Mouse (Mus musculus): ENCODE results near the gene Tmem141. TPM values are rescaled to one million over a fixed set of nuclear protein-coding genes. Genes with fewer than 3 reads are reported as not detected.

Gene Tmem141
- polyA plus RNA-seq, 1 experiment from 2014 or later, result 10.5 TPM

- no peaks in the 10 kb centered on the region for H3K9me3 ChIP-seq (replicated peaks; ENCODE audit: control insufficient read depth, low read length)
- H3K4me3 ChIP-seq (ENCODE audit: low read depth, low read length), result no peak overlapping the region
- 80% methylated on average over 5 of the region's 5 CpGs for WGBS (ENCODE audit: insufficient replicate concordance)
- no peak for ATAC-seq (ENCODE audit: low read depth)
- H3K27me3 ChIP-seq (ENCODE audit: control insufficient read depth, insufficient read depth, low read depth, low read length), result no peaks in the 10 kb centered on the region
- no peak overlapping the region for H3K9ac ChIP-seq (ENCODE audit: low read depth, low read length)
- no peak overlapping the region for H3K4me2 ChIP-seq (ENCODE audit: low read depth, low read length)
- peaks cover 7% of the 10 kb centered on the region for H3K4me1 ChIP-seq (ENCODE audit: control insufficient read depth, low read depth, low read length)
- H3K36me3 ChIP-seq (ENCODE audit: control insufficient read depth, insufficient read depth), result peaks cover 40% of the 10 kb centered on the region
- H3K27ac ChIP-seq (ENCODE audit: low read length), result no peak overlapping the region
Measured at GRCm38 (mm10) chr2:25596765-25597510, 24.9 kb downstream of the Tmem141 start.

- Histone ChIP-seq H3K9ac (ENCODE audit: low read depth, low read length) (no peak overlapping the region), H3K9me3 (replicated peaks; ENCODE audit: control insufficient read depth, low read length) (no peaks in the 10 kb centered on the region), H3K4me3 (ENCODE audit: low read depth, low read length) (no peak overlapping the region), H3K36me3 (ENCODE audit: control insufficient read depth, insufficient read depth) (peaks cover 35% of the 10 kb centered on the region), H3K4me1 (ENCODE audit: control insufficient read depth, low read depth, low read length) (no peaks in the 10 kb centered on the region), H3K27me3 (ENCODE audit: control insufficient read depth, insufficient read depth, low read depth, low read length) (no peaks in the 10 kb centered on the region), H3K4me2 (ENCODE audit: low read depth, low read length) (no peak overlapping the region), H3K27ac (ENCODE audit: low read length) (no peak overlapping the region)
- no peak for ATAC-seq (ENCODE audit: low read depth)
- 62% methylated on average over 2 of the region's 2 CpGs for WGBS (ENCODE audit: insufficient replicate concordance)
Measured at GRCm38 (mm10) chr2:25591863-25592262, 29.9 kb downstream of the Tmem141 start.

- 75% methylated on average over 8 of the region's 8 CpGs for WGBS (ENCODE audit: insufficient replicate concordance)
- H3K4me1 ChIP-seq (ENCODE audit: control insufficient read depth, low read depth, low read length), result no peaks in the 10 kb centered on the region
- peak; percentile 38; the same call in 1 of the 2 replicates for ATAC-seq (ENCODE audit: low read depth)
- H3K27ac ChIP-seq (ENCODE audit: low read length), result no peak overlapping the region
- H3K9me3 ChIP-seq (replicated peaks; ENCODE audit: control insufficient read depth, low read length), result no peaks in the 10 kb centered on the region
- peaks cover 19% of the 10 kb centered on the region for H3K36me3 ChIP-seq (ENCODE audit: control insufficient read depth, insufficient read depth)
- no peaks in the 10 kb centered on the region for H3K27me3 ChIP-seq (ENCODE audit: control insufficient read depth, insufficient read depth, low read depth, low read length)
- no peak overlapping the region for H3K4me2 ChIP-seq (ENCODE audit: low read depth, low read length)
- no peak overlapping the region for H3K9ac ChIP-seq (ENCODE audit: low read depth, low read length)
- no peak overlapping the region for H3K4me3 ChIP-seq (ENCODE audit: low read depth, low read length)
Measured at GRCm38 (mm10) chr2:25588227-25588907, 33.4 kb downstream of the Tmem141 start.

- no peak overlapping the region for H3K9ac ChIP-seq (ENCODE audit: low read depth, low read length)
- no peaks in the 10 kb centered on the region for H3K27me3 ChIP-seq (ENCODE audit: control insufficient read depth, insufficient read depth, low read depth, low read length)
- peaks cover 12% of the 10 kb centered on the region for H3K36me3 ChIP-seq (ENCODE audit: control insufficient read depth, insufficient read depth)
- H3K4me2 ChIP-seq (ENCODE audit: low read depth, low read length), result no peak overlapping the region
- H3K9me3 ChIP-seq (replicated peaks; ENCODE audit: control insufficient read depth, low read length), result no peaks in the 10 kb centered on the region
- peaks cover 4% of the 10 kb centered on the region for H3K4me1 ChIP-seq (ENCODE audit: control insufficient read depth, low read depth, low read length)
- H3K27ac ChIP-seq (ENCODE audit: low read length), result no peak overlapping the region
- H3K4me3 ChIP-seq (ENCODE audit: low read depth, low read length), result no peak overlapping the region
- 76% methylated on average over 8 of the region's 8 CpGs for WGBS (ENCODE audit: insufficient replicate concordance)
- no peak for ATAC-seq (ENCODE audit: low read depth)
Measured at GRCm38 (mm10) chr2:25587290-25587689, 34.5 kb downstream of the Tmem141 start.

GRCm38 (mm10) chr2:25585601-25586000 lies 36.2 kb downstream of the Tmem141 start:
- no peak for ATAC-seq (ENCODE audit: low read depth)
- 73% methylated on average over 3 of the region's 3 CpGs for WGBS (ENCODE audit: insufficient replicate concordance)
- no peak overlapping the region for H3K4me2 ChIP-seq (ENCODE audit: low read depth, low read length)
- no peak overlapping the region for H3K27ac ChIP-seq (ENCODE audit: low read length)
- H3K36me3 ChIP-seq (ENCODE audit: control insufficient read depth, insufficient read depth), result peaks cover 6% of the 10 kb centered on the region
- no peaks in the 10 kb centered on the region for H3K9me3 ChIP-seq (replicated peaks; ENCODE audit: control insufficient read depth, low read length)
- no peak overlapping the region for H3K4me3 ChIP-seq (ENCODE audit: low read depth, low read length)
- peaks cover 19% of the 10 kb centered on the region for H3K4me1 ChIP-seq (ENCODE audit: control insufficient read depth, low read depth, low read length)
- H3K27me3 ChIP-seq (ENCODE audit: control insufficient read depth, insufficient read depth, low read depth, low read length), result peaks cover 8% of the 10 kb centered on the region
- H3K9ac ChIP-seq (ENCODE audit: low read depth, low read length), result no peak overlapping the region

GRCm38 (mm10) chr2:25584856-25585255 lies 36.9 kb downstream of the Tmem141 start:
- Histone ChIP-seq H3K9ac (ENCODE audit: low read depth, low read length) (no peak overlapping the region), H3K27ac (ENCODE audit: low read length) (no peak overlapping the region), H3K4me3 (ENCODE audit: low read depth, low read length) (no peak overlapping the region), H3K36me3 (ENCODE audit: control insufficient read depth, insufficient read depth) (peaks cover 2% of the 10 kb centered on the region; the same call in 1 of the 2 replicates), H3K4me2 (ENCODE audit: low read depth, low read length) (no peak overlapping the region), H3K4me1 (ENCODE audit: control insufficient read depth, low read depth, low read length) (peaks cover 23% of the 10 kb centered on the region), H3K9me3 (replicated peaks; ENCODE audit: control insufficient read depth, low read length) (no peaks in the 10 kb centered on the region), H3K27me3 (ENCODE audit: control insufficient read depth, insufficient read depth, low read depth, low read length) (peaks cover 16% of the 10 kb centered on the region)
- 75% methylated on average over 4 of the region's 4 CpGs for WGBS (ENCODE audit: insufficient replicate concordance)
- no peak for ATAC-seq (ENCODE audit: low read depth)

GRCm38 (mm10) chr2:25584152-25584551 lies 37.7 kb downstream of the Tmem141 start:
- Histone ChIP-seq H3K4me2 (ENCODE audit: low read depth, low read length) (no peak overlapping the region), H3K36me3 (ENCODE audit: control insufficient read depth, insufficient read depth) (peaks cover 2% of the 10 kb centered on the region; the same call in 1 of the 2 replicates), H3K27me3 (ENCODE audit: control insufficient read depth, insufficient read depth, low read depth, low read length) (peaks cover 23% of the 10 kb centered on the region), H3K9ac (ENCODE audit: low read depth, low read length) (no peak overlapping the region), H3K9me3 (replicated peaks; ENCODE audit: control insufficient read depth, low read length) (no peaks in the 10 kb centered on the region), H3K4me3 (ENCODE audit: low read depth, low read length) (no peak overlapping the region), H3K4me1 (ENCODE audit: control insufficient read depth, low read depth, low read length) (peaks cover 30% of the 10 kb centered on the region), H3K27ac (ENCODE audit: low read length) (no peak overlapping the region)
- no peak for ATAC-seq (ENCODE audit: low read depth)
- WGBS (ENCODE audit: insufficient replicate concordance), result 80% methylated on average over 3 of the region's 3 CpGs

GRCm38 (mm10) chr2:25583571-25583970 lies 38.2 kb downstream of the Tmem141 start:
- WGBS (ENCODE audit: insufficient replicate concordance), result 71% methylated on average over 4 of the region's 4 CpGs

GRCm38 (mm10) chr2:25583120-25583481 lies 38.7 kb downstream of the Tmem141 start:
- ATAC-seq (ENCODE audit: low read depth), result no peak
- Histone ChIP-seq H3K9me3 (replicated peaks; ENCODE audit: control insufficient read depth, low read length) (no peaks in the 10 kb centered on the region), H3K27me3 (ENCODE audit: control insufficient read depth, insufficient read depth, low read depth, low read length) (peaks cover 33% of the 10 kb centered on the region), H3K4me3 (ENCODE audit: low read depth, low read length) (no peak overlapping the region), H3K4me1 (ENCODE audit: control insufficient read depth, low read depth, low read length) (peaks cover 34% of the 10 kb centered on the region), H3K27ac (ENCODE audit: low read length) (no peak overlapping the region), H3K4me2 (ENCODE audit: low read depth, low read length) (no peak overlapping the region), H3K9ac (ENCODE audit: low read depth, low read length) (no peak overlapping the region), H3K36me3 (ENCODE audit: control insufficient read depth, insufficient read depth) (peaks cover 2% of the 10 kb centered on the region; the same call in 1 of the 2 replicates)
- 82% methylated on average over 6 of the region's 6 CpGs for WGBS (ENCODE audit: insufficient replicate concordance)

More at GRCm38 (mm10) chr2:25583571-25583970, 38.2 kb downstream of the Tmem141 start:
- Histone ChIP-seq H3K4me2 (ENCODE audit: low read depth, low read length) (no peak overlapping the region), H3K9me3 (replicated peaks; ENCODE audit: control insufficient read depth, low read length) (no peaks in the 10 kb centered on the region), H3K4me1 (ENCODE audit: control insufficient read depth, low read depth, low read length) (peaks cover 33% of the 10 kb centered on the region), H3K27ac (ENCODE audit: low read length) (no peak overlapping the region), H3K4me3 (ENCODE audit: low read depth, low read length) (no peak overlapping the region), H3K36me3 (ENCODE audit: control insufficient read depth, insufficient read depth) (peaks cover 2% of the 10 kb centered on the region; the same call in 1 of the 2 replicates), H3K9ac (ENCODE audit: low read depth, low read length) (no peak overlapping the region), H3K27me3 (ENCODE audit: control insufficient read depth, insufficient read depth, low read depth, low read length) (peaks cover 28% of the 10 kb centered on the region)
- no peak for ATAC-seq (ENCODE audit: low read depth)

Data from liver, embryonic 16.5 days (tissue).